Mouse (Mus musculus) liver, postnatal 0 days (tissue): Measurements from ENCODE around the gene Zfp358. TPM values are rescaled to one million over a fixed set of nuclear protein-coding genes. Genes with fewer than 3 reads are reported as not detected.

Source experiments
- ATAC-seq: fragments of 200-750 bp; cut with Nextera tagmentation; 2 replicates; pipeline ENCODE4 v1.8.0; 2017; ENCODE audit warnings: mild to moderate bottlenecking, moderate library complexity
- DNase-seq: peaks from one replicate; pipeline ENCODE4 v3.0.0-alpha.2; 2016
- H3K27ac ChIP-seq: fragments of 300-500 bp; sonication (generic); 2 replicates; pipeline ENCODE4 v1.5.1; 2014; ENCODE audit warnings: antibody characterized with exemption, moderate library complexity, mild to moderate bottlenecking, low read depth
- H3K27me3 ChIP-seq: fragments of 300-500 bp; sonication (generic); 2 replicates; pipeline ENCODE4 v1.6.1; 2014; ENCODE audit warnings: low read length, control low read depth, mixed read lengths; ENCODE audit not compliant: insufficient read depth
- H3K36me3 ChIP-seq: fragments of 300-500 bp; sonication (generic); replicated peaks from 2 replicates; pipeline ENCODE4 v1.6.1; 2014; ENCODE audit warnings: mild to moderate bottlenecking, control low read depth, low read length, moderate library complexity, mixed read lengths; ENCODE audit not compliant: insufficient read depth
- H3K4me1 ChIP-seq: fragments of 300-500 bp; sonication (generic); 2 replicates; pipeline ENCODE4 v1.6.1; 2014; ENCODE audit warnings: antibody characterized with exemption, mild to moderate bottlenecking, control low read depth; ENCODE audit not compliant: insufficient read depth
- H3K4me2 ChIP-seq: fragments of 300-500 bp; sonication (generic); 2 replicates; pipeline ENCODE4 v1.6.1; 2014; ENCODE audit warnings: low read depth, mild to moderate bottlenecking, low read length, moderate library complexity, mixed read lengths
- H3K4me3 ChIP-seq: fragments of 300-500 bp; sonication (generic); 2 replicates; pipeline ENCODE4 v1.5.1; 2014; ENCODE audit warnings: low read depth, low read length
- H3K9ac ChIP-seq: fragments of 300-500 bp; sonication (generic); replicated peaks from 2 replicates; pipeline ENCODE4 v1.6.1; 2014; ENCODE audit warnings: mild to moderate bottlenecking, moderate library complexity
- H3K9me3 ChIP-seq: fragments of 300-500 bp; sonication (generic); 2 replicates; pipeline ENCODE4 v1.6.1; 2016; ENCODE audit warnings: mild to moderate bottlenecking, control low read depth, low read length, mixed read lengths
- CTCF ChIP-seq: sonication (generic); IDR thresholded peaks from 2 replicates; pipeline ENCODE4 v1.5.1; 2016; ENCODE audit warnings: antibody characterized with exemption, low read depth
- EP300 ChIP-seq: IDR thresholded peaks from 2 replicates; pipeline ENCODE4 v1.6.1; 2016; ENCODE audit warnings: antibody characterized with exemption, low read depth, mild to moderate bottlenecking
- WGBS: fragments of 180-500 bp; shearing (Covaris S2); extraction: QIAGEN DNeasy Blood & Tissue Kit; methylation state at CpG from one replicate; pipeline ENCODE4 v1.1.7; 2014; ENCODE audit not compliant: insufficient replicate concordance; 5-methylcytosine and 5-hydroxymethylcytosine counted together
- polyA plus RNA-seq: library from polyadenylated mRNA; unstranded; fragments of >200 nt; fragmentation: Nextera tagmentation; extraction: Ambion mirVana; gene quantifications from 2 replicates; pipeline ENCODE4 v1.2.1, GENCODE M21; 2015

The Zfp358 gene
- polyA plus RNA-seq, 1 experiment from 2014 or later: 4.9 TPM

- no peaks in the 10 kb centered on the region for H3K9me3 ChIP-seq
- no peaks in the 10 kb centered on the region for H3K27me3 ChIP-seq
- peaks cover 6% of the 10 kb centered on the region; the same call in 1 of the 2 replicates for H3K4me1 ChIP-seq
- no peaks in the 10 kb centered on the region for H3K36me3 ChIP-seq
- H3K27ac ChIP-seq: peak within 1 kb of the TSS; percentile 88
- peak; percentile 98 for DNase-seq
- TF ChIP-seq EP300 (peak; percentile 66), CTCF (no peak)
- H3K4me2 ChIP-seq: peak within 1 kb of the TSS; percentile 78
- peak within 1 kb of the TSS; percentile 71 for H3K9ac ChIP-seq
- peak within 1 kb of the TSS; percentile 53 for H3K4me3 ChIP-seq
- peak; percentile 94 for ATAC-seq
- WGBS: 4% methylated on average over 32 of the region's 32 CpGs
These were observed 25.7 kb upstream of the Zfp358 start, which contains the start of gene Pex11g for GRCm38 (mm10) chr8:3467006-3467885. TSS of gene Pex11g (minus strand) at chr8:3467680.

- WGBS: 45% methylated on average over 9 of the region's 9 CpGs
- Histone ChIP-seq H3K27me3 (no peaks in the 10 kb centered on the region), H3K9me3 (no peaks in the 10 kb centered on the region), H3K4me3 (peak overlapping the region; percentile 53), H3K4me1 (peaks cover 6% of the 10 kb centered on the region; the same call in 1 of the 2 replicates), H3K36me3 (no peaks in the 10 kb centered on the region), H3K9ac (peak overlapping the region; percentile 71), H3K27ac (peak overlapping the region; percentile 88), H3K4me2 (peak overlapping the region; percentile 78)
- DNase-seq: no peak
- no peak for TF ChIP-seq EP300
- no peak for TF ChIP-seq CTCF
- ATAC-seq: no peak
These were observed 24.9 kb upstream of the Zfp358 start for GRCm38 (mm10) chr8:3467886-3468545.

- no peak for TF ChIP-seq EP300
- no peak for TF ChIP-seq CTCF
- ATAC-seq (no peak), DNase-seq (no peak)
- 74% methylated on average over 1 of the region's 1 CpGs for WGBS
- Histone ChIP-seq H3K9ac (no peak overlapping the region), H3K27ac (0 out of 2 replicates have a peak overlapping the region, but pooled peaks have one; percentile 88), H3K27me3 (no peaks in the 10 kb centered on the region), H3K4me2 (no peak overlapping the region), H3K36me3 (no peaks in the 10 kb centered on the region), H3K4me1 (peaks cover 6% of the 10 kb centered on the region; the same call in 1 of the 2 replicates), H3K9me3 (no peaks in the 10 kb centered on the region), H3K4me3 (no peak overlapping the region)
These were observed 24.1 kb upstream of the Zfp358 start for GRCm38 (mm10) chr8:3468838-3469237.

- H3K4me3 ChIP-seq: no peak within 1 kb of the TSS
- no peaks in the 10 kb centered on the region for H3K27me3 ChIP-seq
- peaks cover 6% of the 10 kb centered on the region; the same call in 1 of the 2 replicates for H3K4me1 ChIP-seq
- DNase-seq: no peak
- H3K9me3 ChIP-seq: no peaks in the 10 kb centered on the region
- no peak within 1 kb of the TSS for H3K9ac ChIP-seq
- ATAC-seq: no peak
- H3K4me2 ChIP-seq: no peak within 1 kb of the TSS
- H3K27ac ChIP-seq: no peak within 1 kb of the TSS
- H3K36me3 ChIP-seq: no peaks in the 10 kb centered on the region
- TF ChIP-seq EP300 (no peak), CTCF (no peak)
These were observed 22.4 kb upstream of the Zfp358 start, which contains the start of gene Tex45 for GRCm38 (mm10) chr8:3470562-3470961. TSS of gene Tex45 (plus strand) at chr8:3470862.

- Histone ChIP-seq H3K36me3 (no peaks in the 10 kb centered on the region), H3K27ac (no peak overlapping the region), H3K4me2 (peak overlapping the region; percentile 48; the same call in 1 of the 2 replicates), H3K9me3 (no peaks in the 10 kb centered on the region), H3K4me3 (no peak overlapping the region), H3K27me3 (peaks cover 7% of the 10 kb centered on the region; the same call in 1 of the 2 replicates), H3K9ac (no peak overlapping the region), H3K4me1 (0 out of 2 replicates have a peak, but pooled peaks cover 3% of the 10 kb centered on the region)
- 27% methylated on average over 37 of the region's 37 CpGs for WGBS
- no peak for TF ChIP-seq EP300
- no peak for TF ChIP-seq CTCF
- ATAC-seq: peak; percentile 19; the same call in 1 of the 2 replicates
- DNase-seq: no peak
These were observed 17.1 kb upstream of the Zfp358 start for GRCm38 (mm10) chr8:3475715-3476429.
